Mouse (Mus musculus): ENCODE results near the gene Fam129c.

- TF ChIP-seq CTCF (IDR thresholded peaks at IDR 0.05; ENCODE audit: low read depth, low read length) (no peak), POLR2A (IDR thresholded peaks at IDR 0.05; ENCODE audit: borderline replicate concordance, low read depth, low read length) (no peak)
These were observed 36.7 kb downstream of the Fam129c start for GRCm38 (mm10) chr8:71633981-71634667.

All from bone marrow macrophage, adult 2 months (primary cell).